Mouse (Mus musculus) ES-E14 (cell line): ENCODE measurements around the gene Mdm2.

Experiments used
- CHD2 ChIP-seq: IDR thresholded peaks from 2 replicates; pipeline ENCODE4 v1.6.1; 2014; ENCODE audit warnings: mild to moderate bottlenecking, low read depth, low read length, inconsistent platforms
- HCFC1 ChIP-seq: IDR thresholded peaks from 2 replicates; pipeline ENCODE4 v1.6.1; 2012; ENCODE audit warnings: low read length, inconsistent platforms, borderline replicate concordance; ENCODE audit not compliant: insufficient read depth
- MAFK ChIP-seq: IDR thresholded peaks from 2 replicates; pipeline ENCODE4 v1.6.1; 2014; ENCODE audit warnings: mild to moderate bottlenecking, low read depth, low read length, inconsistent platforms; ENCODE audit not compliant: insufficient read depth
- ZC3H11A ChIP-seq: IDR thresholded peaks from 2 replicates; pipeline ENCODE4 v1.6.1; 2012; ENCODE audit warnings: low read depth, mild to moderate bottlenecking, inconsistent platforms, low read length, borderline replicate concordance
- ZNF384 ChIP-seq: IDR thresholded peaks from 2 replicates; pipeline ENCODE4 v1.6.1; 2012; ENCODE audit warnings: low read depth, low read length, inconsistent platforms

DNA sequence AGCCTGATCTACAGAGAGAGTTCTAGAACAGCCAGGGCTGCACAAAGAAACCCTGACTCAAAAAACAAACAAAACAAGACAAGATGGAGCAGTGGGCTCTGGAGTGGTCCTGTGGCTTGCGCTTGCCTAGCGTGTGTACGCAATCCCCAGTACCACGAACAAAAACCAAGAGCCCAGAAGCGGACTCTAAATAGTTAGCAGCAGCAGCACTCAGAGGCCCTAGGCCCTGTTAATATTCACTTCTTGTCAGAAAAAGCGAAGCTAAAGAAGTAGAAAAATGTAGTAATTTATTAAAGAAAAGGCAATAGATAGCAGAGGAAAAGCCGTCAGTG is 44.0 kb upstream of the Mdm2 start:
- TF ChIP-seq HCFC1 (no peak), MAFK (no peak), ZNF384 (no peak), ZC3H11A (no peak), CHD2 (no peak)
